Mouse (Mus musculus): ENCODE measurements around the gene Tpi1. TPM values are rescaled to one million over a fixed set of nuclear protein-coding genes. Genes with fewer than 3 reads are reported as not detected.
"Not testable (repeated sequence)": the region's sequence is repeated elsewhere in the genome, so short reads cannot be mapped to it uniquely, and the experiment has no call there.

Tpi1 gene
- polyA plus RNA-seq, 1 experiment from 2014 or later, result 866 TPM

GRCm38 (mm10) chr6:124804341-124804740 lies 9.8 kb downstream of the Tpi1 start:
- Histone ChIP-seq H3K4me3 (ENCODE audit: low read length) (no peak overlapping the region), H3K4me1 (ENCODE audit: insufficient read depth, low read length) (peaks cover 12% of the 10 kb centered on the region), H3K27ac (ENCODE audit: low read length) (peak overlapping the region; percentile 98; the same call in 1 of the 2 replicates), H3K9ac (replicated peaks; ENCODE audit: low read length) (no peak overlapping the region), H3K36me3 (ENCODE audit: insufficient read depth, low read length) (no peaks in the 10 kb centered on the region), H3K4me2 (replicated peaks; ENCODE audit: low read depth, low read length) (no peak overlapping the region), H3K27me3 (ENCODE audit: insufficient read depth, low read length) (no peaks in the 10 kb centered on the region), H3K9me3 (ENCODE audit: low read length) (no peaks in the 10 kb centered on the region)
- no peak for ATAC-seq (ENCODE audit: low FRiP score, low TSS enrichment)
- 83% methylated on average over 3 of the region's 3 CpGs for WGBS

- not testable (repeated sequence) for H3K27me3 ChIP-seq (ENCODE audit: insufficient read depth, low read length); H3K9me3 ChIP-seq (ENCODE audit: low read length); H3K4me2 ChIP-seq (replicated peaks; ENCODE audit: low read depth, low read length); H3K27ac ChIP-seq (ENCODE audit: low read length); H3K9ac ChIP-seq (replicated peaks; ENCODE audit: low read length); H3K4me3 ChIP-seq (ENCODE audit: low read length); ATAC-seq (ENCODE audit: low FRiP score, low TSS enrichment); H3K36me3 ChIP-seq (ENCODE audit: insufficient read depth, low read length)
- H3K4me1 ChIP-seq (ENCODE audit: insufficient read depth, low read length), result peaks cover 12% of the 10 kb centered on the region
- 94% methylated on average over 4 of the region's 4 CpGs for WGBS
These were observed 10.4 kb downstream of the Tpi1 start for GRCm38 (mm10) chr6:124803691-124804090.

- 85% methylated on average over 3 of the region's 3 CpGs for WGBS
- Histone ChIP-seq H3K27me3 (ENCODE audit: insufficient read depth, low read length) (no peaks in the 10 kb centered on the region), H3K27ac (ENCODE audit: low read length) (no peak overlapping the region), H3K4me3 (ENCODE audit: low read length) (no peak overlapping the region), H3K36me3 (ENCODE audit: insufficient read depth, low read length) (no peaks in the 10 kb centered on the region), H3K4me2 (replicated peaks; ENCODE audit: low read depth, low read length) (no peak overlapping the region), H3K9me3 (ENCODE audit: low read length) (no peaks in the 10 kb centered on the region), H3K9ac (replicated peaks; ENCODE audit: low read length) (no peak overlapping the region), H3K4me1 (ENCODE audit: insufficient read depth, low read length) (peaks cover 9% of the 10 kb centered on the region)
- no peak for ATAC-seq (ENCODE audit: low FRiP score, low TSS enrichment)
These were observed 11.0 kb downstream of the Tpi1 start for GRCm38 (mm10) chr6:124803061-124803460.

- H3K27ac ChIP-seq (ENCODE audit: low read length); H3K4me1 ChIP-seq (ENCODE audit: insufficient read depth, low read length); ATAC-seq (ENCODE audit: low FRiP score, low TSS enrichment); H3K9me3 ChIP-seq (ENCODE audit: low read length); H3K4me3 ChIP-seq (ENCODE audit: low read length); H3K9ac ChIP-seq (replicated peaks; ENCODE audit: low read length); H3K27me3 ChIP-seq (ENCODE audit: insufficient read depth, low read length); H3K36me3 ChIP-seq (ENCODE audit: insufficient read depth, low read length): not testable (repeated sequence)
- H3K4me2 ChIP-seq (replicated peaks; ENCODE audit: low read depth, low read length), result peak overlapping the region; percentile 26; the same call in 1 of the 2 replicates
- 25% methylated on average over 4 of the region's 9 CpGs for WGBS
These were observed 11.7 kb downstream of the Tpi1 start for GRCm38 (mm10) chr6:124802400-124802799.

GRCm38 (mm10) chr6:124796200-124796599 lies 17.9 kb downstream of the Tpi1 start:
- WGBS, result 68% methylated on average over 2 of the region's 2 CpGs
- H3K27me3 ChIP-seq (ENCODE audit: insufficient read depth, low read length), result no peaks in the 10 kb centered on the region
- H3K9me3 ChIP-seq (ENCODE audit: low read length), result no peaks in the 10 kb centered on the region
- peak overlapping the region; percentile 91 for H3K27ac ChIP-seq (ENCODE audit: low read length)
- no peak overlapping the region for H3K9ac ChIP-seq (replicated peaks; ENCODE audit: low read length)
- no peak for ATAC-seq (ENCODE audit: low FRiP score, low TSS enrichment)
- H3K36me3 ChIP-seq (ENCODE audit: insufficient read depth, low read length), result no peaks in the 10 kb centered on the region
- H3K4me1 ChIP-seq (ENCODE audit: insufficient read depth, low read length), result peaks cover 8% of the 10 kb centered on the region; the same call in 1 of the 2 replicates
- no peak overlapping the region for H3K4me2 ChIP-seq (replicated peaks; ENCODE audit: low read depth, low read length)
- no peak overlapping the region for H3K4me3 ChIP-seq (ENCODE audit: low read length)

- Histone ChIP-seq H3K9ac (replicated peaks; ENCODE audit: low read length) (no peak overlapping the region), H3K4me1 (ENCODE audit: insufficient read depth, low read length) (peaks cover 8% of the 10 kb centered on the region; the same call in 1 of the 2 replicates), H3K27me3 (ENCODE audit: insufficient read depth, low read length) (no peaks in the 10 kb centered on the region), H3K9me3 (ENCODE audit: low read length) (no peaks in the 10 kb centered on the region), H3K4me2 (replicated peaks; ENCODE audit: low read depth, low read length) (no peak overlapping the region), H3K36me3 (ENCODE audit: insufficient read depth, low read length) (no peaks in the 10 kb centered on the region), H3K4me3 (ENCODE audit: low read length) (no peak overlapping the region), H3K27ac (ENCODE audit: low read length) (peak overlapping the region; percentile 91)
- ATAC-seq (ENCODE audit: low FRiP score, low TSS enrichment), result peak; percentile 69; the same call in 1 of the 2 replicates
- 70% methylated on average over 4 of the region's 4 CpGs for WGBS
These were observed 18.3 kb downstream of the Tpi1 start for GRCm38 (mm10) chr6:124795781-124796180.

GRCm38 (mm10) chr6:124791911-124792310 lies 22.2 kb downstream of the Tpi1 start:
- H3K4me3 ChIP-seq (ENCODE audit: low read length), result no peak overlapping the region
- no peak overlapping the region for H3K27ac ChIP-seq (ENCODE audit: low read length)
- H3K9ac ChIP-seq (replicated peaks; ENCODE audit: low read length), result no peak overlapping the region
- H3K4me1 ChIP-seq (ENCODE audit: insufficient read depth, low read length), result peaks cover 13% of the 10 kb centered on the region; the same call in 1 of the 2 replicates
- H3K9me3 ChIP-seq (ENCODE audit: low read length), result no peaks in the 10 kb centered on the region
- WGBS, result 65% methylated on average over 3 of the region's 3 CpGs
- no peaks in the 10 kb centered on the region for H3K27me3 ChIP-seq (ENCODE audit: insufficient read depth, low read length)
- H3K36me3 ChIP-seq (ENCODE audit: insufficient read depth, low read length), result no peaks in the 10 kb centered on the region
- H3K4me2 ChIP-seq (replicated peaks; ENCODE audit: low read depth, low read length), result no peak overlapping the region
- ATAC-seq (ENCODE audit: low FRiP score, low TSS enrichment), result no peak

GRCm38 (mm10) chr6:124790121-124790520 lies 24.0 kb downstream of the Tpi1 start:
- Histone ChIP-seq H3K4me2 (replicated peaks; ENCODE audit: low read depth, low read length) (no peak overlapping the region), H3K4me3 (ENCODE audit: low read length) (no peak overlapping the region), H3K9ac (replicated peaks; ENCODE audit: low read length) (no peak overlapping the region), H3K27ac (ENCODE audit: low read length) (peak overlapping the region; percentile 41; the same call in 1 of the 2 replicates), H3K4me1 (ENCODE audit: insufficient read depth, low read length) (0 out of 2 replicates have a peak, but pooled peaks cover 5% of the 10 kb centered on the region), H3K27me3 (ENCODE audit: insufficient read depth, low read length) (no peaks in the 10 kb centered on the region), H3K36me3 (ENCODE audit: insufficient read depth, low read length) (no peaks in the 10 kb centered on the region), H3K9me3 (ENCODE audit: low read length) (no peaks in the 10 kb centered on the region)
- ATAC-seq (ENCODE audit: low FRiP score, low TSS enrichment), result 0 out of 2 replicates have a peak, but pooled peaks have one; percentile 59
- WGBS, result 28% methylated on average over 4 of the region's 4 CpGs

- Histone ChIP-seq H3K36me3 (ENCODE audit: insufficient read depth, low read length) (no peaks in the 10 kb centered on the region), H3K27ac (ENCODE audit: low read length) (peak overlapping the region; percentile 15; the same call in 1 of the 2 replicates), H3K9ac (replicated peaks; ENCODE audit: low read length) (no peak overlapping the region), H3K27me3 (ENCODE audit: insufficient read depth, low read length) (no peaks in the 10 kb centered on the region), H3K4me1 (ENCODE audit: insufficient read depth, low read length) (0 out of 2 replicates have a peak, but pooled peaks cover 5% of the 10 kb centered on the region), H3K4me3 (ENCODE audit: low read length) (no peak overlapping the region), H3K4me2 (replicated peaks; ENCODE audit: low read depth, low read length) (no peak overlapping the region), H3K9me3 (ENCODE audit: low read length) (no peaks in the 10 kb centered on the region)
- WGBS, result 77% methylated on average over 4 of the region's 4 CpGs
- no peak for ATAC-seq (ENCODE audit: low FRiP score, low TSS enrichment)
These were observed 24.6 kb downstream of the Tpi1 start for GRCm38 (mm10) chr6:124789519-124789918.

- no peak overlapping the region for H3K4me3 ChIP-seq (ENCODE audit: low read length)
- WGBS, result 69% methylated on average over 10 of the region's 10 CpGs
- H3K4me2 ChIP-seq (replicated peaks; ENCODE audit: low read depth, low read length), result no peak overlapping the region
- H3K27ac ChIP-seq (ENCODE audit: low read length), result no peak overlapping the region
- no peaks in the 10 kb centered on the region for H3K9me3 ChIP-seq (ENCODE audit: low read length)
- H3K9ac ChIP-seq (replicated peaks; ENCODE audit: low read length), result no peak overlapping the region
- peaks cover 6% of the 10 kb centered on the region; the same call in 1 of the 2 replicates for H3K4me1 ChIP-seq (ENCODE audit: insufficient read depth, low read length)
- H3K36me3 ChIP-seq (ENCODE audit: insufficient read depth, low read length), result no peaks in the 10 kb centered on the region
- no peak for ATAC-seq (ENCODE audit: low FRiP score, low TSS enrichment)
- no peaks in the 10 kb centered on the region for H3K27me3 ChIP-seq (ENCODE audit: insufficient read depth, low read length)
These were observed 26.4 kb downstream of the Tpi1 start for GRCm38 (mm10) chr6:124787722-124788121.

All from kidney, embryonic 16.5 days (tissue).